ENCODE assay signal across 23 mouse cellular contexts in the genomic region with DNA sequence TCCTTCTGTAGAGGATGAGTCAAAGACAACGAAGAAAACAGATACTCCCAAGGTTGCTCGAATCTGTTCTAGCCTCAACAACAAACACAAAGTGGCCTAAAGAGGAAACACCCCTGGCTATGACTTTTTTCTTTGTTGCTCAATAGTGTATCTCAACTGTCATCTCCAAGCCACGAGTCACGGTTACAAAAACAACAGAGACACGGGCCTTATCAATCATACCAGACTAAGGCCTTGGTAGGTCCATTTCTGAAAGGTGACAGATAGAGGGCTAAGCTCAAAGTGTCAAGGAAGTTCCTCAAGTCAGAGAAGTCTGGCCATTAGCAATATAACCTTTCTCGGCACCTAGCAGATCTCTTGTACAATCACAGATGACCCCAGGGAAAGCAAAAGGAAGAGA.
DNase-seq lines count a peak whose midpoint lies in the region; ATAC-seq and TF ChIP-seq lines count a peak whose summit lies in the region.
"Had no signal": no experiment of that assay in that cellular context is flagged by ENCODE, and none has a peak within 500 bp of the region (broad histone marks: within the 10 kb centered on the region; RNA-seq: fewer than 3 reads in every experiment).

No protein-coding gene starts in this region.

- H3K36me3 ChIP-seq in liver, embryonic 14.5 days (replicated peaks; ENCODE audit: control insufficient read depth, insufficient read depth, low read depth), result no peaks in the 10 kb centered on the region
- no peaks in the 10 kb centered on the region for H3K36me3 ChIP-seq in kidney, embryonic 14.5 days (ENCODE audit: control insufficient read depth, insufficient read depth, low read length)
- H3K36me3 ChIP-seq: embryonic facial prominence, embryonic 15.5 days; hindbrain, embryonic 10.5 days; midbrain, embryonic 10.5 days had no signal

- H3K9ac ChIP-seq in liver, embryonic 14.5 days (replicated peaks), result no peak overlapping the region
- no peak overlapping the region for H3K9ac ChIP-seq in kidney, embryonic 14.5 days (ENCODE audit: low read depth, low read length)
- H3K9ac ChIP-seq: embryonic facial prominence, embryonic 15.5 days; forebrain, embryonic 13.5 days had no signal

- peak overlapping the region; percentile 38 for H3K4me2 ChIP-seq in liver, embryonic 14.5 days (ENCODE audit: low read depth)
- H3K4me2 ChIP-seq in kidney, embryonic 14.5 days (replicated peaks; ENCODE audit: low read depth, low read length), result no peak overlapping the region
- H3K4me2 ChIP-seq: embryonic facial prominence, embryonic 15.5 days; forebrain, embryonic 13.5 days had no signal

- TF ChIP-seq EP300 in liver, embryonic 14.5 days (IDR thresholded peaks at IDR 0.05; ENCODE audit: low read depth), result peak; percentile 84

- H3K4me1 ChIP-seq in liver, embryonic 14.5 days (replicated peaks; ENCODE audit: control insufficient read depth in 2 of 2, insufficient read depth in 2 of 2, low read length in 1 of 2), result peaks cover 11 to 14% of the 10 kb centered on the region in 2 experiments
- H3K4me1 ChIP-seq in kidney, embryonic 14.5 days (ENCODE audit: control insufficient read depth, insufficient read depth, low read length), result no peaks in the 10 kb centered on the region
- H3K4me1 ChIP-seq: embryonic facial prominence, embryonic 15.5 days; forebrain, embryonic 13.5 days; hindbrain, embryonic 10.5 days; midbrain, embryonic 10.5 days had no signal

- H3K4me3 ChIP-seq in liver, embryonic 14.5 days (ENCODE audit: insufficient read depth in 1 of 2, low read depth in 2 of 2, low read length in 2 of 2), result no peak overlapping the region
- no peak overlapping the region for H3K4me3 ChIP-seq in kidney, embryonic 14.5 days (ENCODE audit: low read length)
- H3K4me3 ChIP-seq: embryonic facial prominence, embryonic 15.5 days; forebrain, embryonic 13.5 days; hindbrain, embryonic 10.5 days; layer of hippocampus, adult 2 months; midbrain, embryonic 10.5 days had no signal

- H3K27me3 ChIP-seq in liver, embryonic 14.5 days (ENCODE audit: control insufficient read depth, insufficient read depth, low read length), result no peaks in the 10 kb centered on the region
- no peaks in the 10 kb centered on the region for H3K27me3 ChIP-seq in kidney, embryonic 14.5 days (ENCODE audit: control insufficient read depth, insufficient read depth, low read length)
- H3K27me3 ChIP-seq: CH12.LX; embryonic facial prominence, embryonic 15.5 days; forebrain, embryonic 13.5 days had no signal

- WGBS in liver, embryonic 14.5 days (ENCODE audit: insufficient replicate concordance), result 20% methylated on average over 6 of the region's 6 CpGs
- 74% methylated on average over 6 of the region's 6 CpGs for WGBS in kidney, embryonic 14.5 days

- ATAC-seq in erythroblast, adult 5-6 weeks (replicated peaks; ENCODE audit: low FRiP score, poor library complexity, severe bottlenecking), result peak; percentile 43; the same call in 1 of the 2 replicates
- ATAC-seq in liver, embryonic 14.5 days (ENCODE audit: insufficient read depth), result peak; percentile 87
- no peak for ATAC-seq in kidney, embryonic 14.5 days (ENCODE audit: low FRiP score, low TSS enrichment)
- ATAC-seq: forebrain, embryonic 13.5 days had no signal

- no peak for TF ChIP-seq CTCF in liver, embryonic 14.5 days (IDR thresholded peaks at IDR 0.05; ENCODE audit: low read depth)

- peak; percentile 36 for DNase-seq in adrenal gland, adult 2 months
- DNase-seq in adrenal gland, postnatal 4 days (ENCODE audit: low spot score in 2 of 2), result no peak
- peak; percentile 51 to 56 (median 54) for DNase-seq in liver, embryonic 14.5 days (ENCODE audit: low read depth in 3 of 3, low spot score in 3 of 3)
- no peak for DNase-seq in cerebellum, postnatal 10 days
- no peak for DNase-seq in left cerebral cortex, postnatal 25 days (ENCODE audit: low spot score in 2 of 2)
- no peak for DNase-seq in spleen, adult 18-20 months
- DNase-seq: cerebellum, postnatal 25 days; heart, adult 11 months; kidney, adult 18-20 months; kidney, postnatal 10 days; left cerebral cortex, postnatal 4 days; lung, adult 18-20 months; lung, postnatal 14 days; right cerebral cortex, postnatal 25 days; thymus, postnatal 14 days had no signal

- intact Hi-C loops in left cerebral cortex, postnatal 25 days (cut with DNase I), result no loop called here

- H3K9me3 ChIP-seq in liver, embryonic 14.5 days (ENCODE audit: control insufficient read depth, low read length), result no peaks in the 10 kb centered on the region
- no peaks in the 10 kb centered on the region for H3K9me3 ChIP-seq in kidney, embryonic 14.5 days (ENCODE audit: control insufficient read depth, low read length)
- H3K9me3 ChIP-seq: embryonic facial prominence, embryonic 15.5 days; forebrain, embryonic 13.5 days; hindbrain, embryonic 10.5 days; midbrain, embryonic 10.5 days had no signal

- peak overlapping the region; percentile 74 for H3K27ac ChIP-seq in liver, embryonic 14.5 days
- H3K27ac ChIP-seq in kidney, embryonic 14.5 days (ENCODE audit: low read depth, low read length), result no peak overlapping the region
- H3K27ac ChIP-seq: embryonic facial prominence, embryonic 15.5 days; forebrain, embryonic 13.5 days; hindbrain, embryonic 10.5 days; layer of hippocampus, adult 2 months; midbrain, embryonic 10.5 days had no signal

Comparison
In these comparisons a context has a peak if more than half of its experiments do, and no peak if none do; other contexts are left out.
1. DNase-seq: peak in adrenal gland, adult 2 months (single experiment) and liver, embryonic 14.5 days (3 of 3); none in adrenal gland, postnatal 4 days (0 of 2), cerebellum, postnatal 10 days (0 of 2), left cerebral cortex, postnatal 25 days (0 of 2) and spleen, adult 18-20 months (0 of 2).